11 mouse cellular contexts compared by ENCODE assay signal in genomic region chr9:96650807-96651206, GRCm38 (mm10).
"Had no signal": no experiment of that assay in that cellular context is flagged by ENCODE, and none has a peak within 500 bp of the region (broad histone marks: within the 10 kb centered on the region; RNA-seq: fewer than 3 reads in every experiment).

No protein-coding gene starts in this region.

- H3K9me3 ChIP-seq: limb, embryonic 15.5 days; midbrain, embryonic 12.5 days; neural tube, embryonic 15.5 days had no signal

- H3K36me3 ChIP-seq: limb, embryonic 15.5 days; midbrain, embryonic 12.5 days; neural tube, embryonic 15.5 days had no signal

- H3K9ac ChIP-seq: limb, embryonic 15.5 days; liver, embryonic 14.5 days; midbrain, embryonic 12.5 days; neural tube, embryonic 15.5 days had no signal

- H3K4me3 ChIP-seq: left cerebral cortex, adult 2 months; limb, embryonic 15.5 days; midbrain, embryonic 12.5 days; neural tube, embryonic 15.5 days had no signal

- H3K4me1 ChIP-seq: limb, embryonic 15.5 days; midbrain, embryonic 12.5 days; neural tube, embryonic 15.5 days had no signal

- DNase-seq: kidney, postnatal 10 days; kidney, postnatal 4 days; lung, adult 18-20 months; thymus, postnatal 4 days had no signal

- H3K4me2 ChIP-seq: limb, embryonic 15.5 days; midbrain, embryonic 12.5 days; neural tube, embryonic 15.5 days had no signal

- ATAC-seq: midbrain, embryonic 16.5 days had no signal

- H3K27me3 ChIP-seq: limb, embryonic 15.5 days; neural tube, embryonic 15.5 days had no signal

- H3K27ac ChIP-seq: limb, embryonic 15.5 days; liver, embryonic 14.5 days; midbrain, embryonic 12.5 days; neural tube, embryonic 15.5 days; stomach, postnatal 0 days had no signal
